In the genomic region with DNA sequence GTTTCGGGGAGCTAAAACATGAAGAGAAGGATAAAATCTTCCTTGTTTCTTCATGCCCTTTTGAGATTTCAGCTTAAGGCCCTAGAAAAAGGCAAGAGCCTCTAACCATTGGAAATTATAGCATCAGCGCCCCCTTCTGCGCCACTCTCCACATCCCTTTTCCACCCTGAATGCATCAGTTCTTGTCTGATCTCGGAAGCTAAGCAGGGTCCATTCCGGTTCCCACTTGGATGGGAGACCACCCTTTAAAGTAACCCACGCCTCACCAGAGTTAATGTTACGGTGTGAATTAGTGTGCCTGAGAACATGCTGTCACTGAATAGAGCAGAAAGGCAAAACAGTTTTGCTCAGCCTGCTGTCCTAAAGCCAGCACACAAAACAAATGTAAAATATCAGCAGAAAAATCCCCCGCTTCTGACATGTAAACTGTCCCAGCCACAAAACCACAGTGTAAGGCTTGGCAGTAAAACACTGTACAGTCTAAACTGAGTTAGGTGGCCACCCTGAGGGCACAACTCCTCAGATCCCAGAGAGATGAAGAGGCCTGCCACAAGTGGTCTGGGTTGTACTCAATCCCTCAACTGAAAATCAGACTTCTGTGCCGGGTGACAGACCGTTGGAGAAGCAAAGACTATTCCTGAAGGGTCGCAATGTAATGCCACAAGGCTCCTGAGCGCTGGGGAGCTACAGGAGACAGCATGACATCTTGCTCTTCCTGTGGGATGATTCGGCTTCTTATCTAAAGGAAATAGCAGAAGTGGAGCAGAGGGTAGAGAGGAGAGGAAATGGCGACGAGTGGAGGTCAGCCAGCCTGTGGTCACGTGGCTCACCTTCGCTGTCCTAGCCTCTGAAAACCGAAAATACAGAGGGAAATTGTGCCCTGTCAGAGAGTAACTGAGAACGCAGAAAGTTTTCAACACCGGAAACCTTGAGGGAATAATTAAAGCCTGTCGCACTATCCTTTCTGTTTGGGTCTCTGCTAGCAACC, we compare ENCODE assay signal across 9 mouse cellular contexts.
A peak's percentile ranks its signal among the peaks of the same experiment; 100 is the strongest.
DNase-seq lines count a peak whose midpoint lies in the region; ATAC-seq lines count a peak whose summit lies in the region.
"Had no signal": no experiment of that assay in that cellular context is flagged by ENCODE, and none has a peak within 500 bp of the region (broad histone marks: within the 10 kb centered on the region; RNA-seq: fewer than 3 reads in every experiment).

No protein-coding gene starts in this region.

- peak overlapping the region; percentile 54 for H3K4me2 ChIP-seq in heart, embryonic 16.5 days (ENCODE audit: low read depth, low read length)
- no peak overlapping the region for H3K4me2 ChIP-seq in limb, embryonic 13.5 days (replicated peaks)
- H3K4me2 ChIP-seq: neural tube, embryonic 13.5 days had no signal

- H3K4me3 ChIP-seq in heart, embryonic 16.5 days (ENCODE audit: low read length) = peak overlapping the region; percentile 24
- no peak overlapping the region for H3K4me3 ChIP-seq in limb, embryonic 13.5 days
- H3K4me3 ChIP-seq: neural tube, embryonic 13.5 days had no signal

- 40% methylated on average over 21 of the region's 21 CpGs for WGBS in heart, embryonic 16.5 days
- WGBS in limb, embryonic 13.5 days = 61% methylated on average over 21 of the region's 21 CpGs

- H3K27me3 ChIP-seq in heart, embryonic 16.5 days (ENCODE audit: control insufficient read depth, insufficient read depth, low read length) = no peaks in the 10 kb centered on the region
- no peaks in the 10 kb centered on the region for H3K27me3 ChIP-seq in limb, embryonic 13.5 days
- H3K27me3 ChIP-seq: neural tube, embryonic 13.5 days had no signal

- no peaks in the 10 kb centered on the region for H3K36me3 ChIP-seq in heart, embryonic 16.5 days (ENCODE audit: control insufficient read depth, insufficient read depth)
- no peaks in the 10 kb centered on the region for H3K36me3 ChIP-seq in limb, embryonic 13.5 days
- H3K36me3 ChIP-seq: neural tube, embryonic 13.5 days had no signal

- H3K4me1 ChIP-seq in heart, embryonic 16.5 days (ENCODE audit: control insufficient read depth, insufficient read depth, low read length) = peaks cover 8% of the 10 kb centered on the region
- peaks cover 25% of the 10 kb centered on the region for H3K4me1 ChIP-seq in limb, embryonic 13.5 days
- H3K4me1 ChIP-seq: neural tube, embryonic 13.5 days had no signal

- DNase-seq in gastrocnemius, postnatal 10 days = peak; percentile 17
- DNase-seq in gastrocnemius, postnatal 25 days = no peak
- DNase-seq in CD4-positive, CD25-positive, alpha-beta regulatory T cell, adult 2 months (ENCODE audit: low read depth, low spot score) = peak; percentile 60
- no peak for DNase-seq in cerebellum, adult 11-12 months

- peak overlapping the region; percentile 81 for H3K27ac ChIP-seq in heart, embryonic 16.5 days (ENCODE audit: low read length)
- H3K27ac ChIP-seq in limb, embryonic 13.5 days = peak overlapping the region; percentile 10; the same call in 1 of the 2 replicates
- H3K27ac ChIP-seq: neural tube, embryonic 13.5 days had no signal

- H3K9ac ChIP-seq in heart, embryonic 16.5 days (ENCODE audit: low read length) = no peak overlapping the region
- H3K9ac ChIP-seq in limb, embryonic 13.5 days = no peak overlapping the region
- H3K9ac ChIP-seq: neural tube, embryonic 13.5 days had no signal

- no peaks in the 10 kb centered on the region for H3K9me3 ChIP-seq in heart, embryonic 16.5 days (replicated peaks; ENCODE audit: control insufficient read depth, low read length)
- no peaks in the 10 kb centered on the region; the same call in 1 of the 2 replicates for H3K9me3 ChIP-seq in limb, embryonic 13.5 days
- H3K9me3 ChIP-seq: neural tube, embryonic 13.5 days had no signal

- peak; percentile 78 for ATAC-seq in common myeloid progenitor, adult 5-6 weeks (replicated peaks; ENCODE audit: low read depth, poor library complexity, severe bottlenecking)
- ATAC-seq in heart, embryonic 16.5 days (replicated peaks; ENCODE audit: extremely low read depth, insufficient read depth, low FRiP score) = peak; percentile 57
- no peak for ATAC-seq in limb, embryonic 13.5 days (ENCODE audit: low FRiP score, low read depth)
- ATAC-seq in monocyte, adult 5-6 weeks (replicated peaks; ENCODE audit: insufficient number of reproducible peaks, low FRiP score, low TSS enrichment, poor library complexity, severe bottlenecking) = peak; percentile 79

Comparison
In these comparisons a context has a peak if more than half of its experiments do, and no peak if none do; other contexts are left out.
1. DNase-seq: peak in gastrocnemius, postnatal 10 days (single experiment) and CD4-positive, CD25-positive, alpha-beta regulatory T cell, adult 2 months (single experiment); none in gastrocnemius, postnatal 25 days (single experiment) and cerebellum, adult 11-12 months (single experiment).